Mouse (Mus musculus) cortical plate, adult 2 months (tissue): ENCODE data around the gene Coq5.

ENCODE experiments used
- CTCF ChIP-seq: fragments of 200-500 bp; IDR thresholded peaks from 2 replicates; pipeline ENCODE4 v1.5.1; 2011; ENCODE audit warnings: mild to moderate bottlenecking, control low read depth, low read length; ENCODE audit not compliant: insufficient read depth; ENCODE audit errors: extremely low read depth
- POLR2A ChIP-seq: fragments of 200-500 bp; IDR thresholded peaks from 2 replicates; pipeline ENCODE4 v1.6.1; 2011; ENCODE audit warnings: mild to moderate bottlenecking, low read length, control low read depth; ENCODE audit not compliant: insufficient read depth; ENCODE audit errors: extremely low read depth

- no peak for TF ChIP-seq CTCF
- peak; percentile 88 for TF ChIP-seq POLR2A
Measured at GRCm38 (mm10) chr5:115326875-115327609, 47.6 kb downstream of the Coq5 start, which contains the start of gene Srsf9.
